Mouse (Mus musculus) midbrain, embryonic 11.5 days (tissue): ENCODE data around the gene Cct2. TPM values are rescaled to one million over a fixed set of nuclear protein-coding genes. Genes with fewer than 3 reads are reported as not detected.
"Not testable (repeated sequence)": the region's sequence is repeated elsewhere in the genome, so short reads cannot be mapped to it uniquely, and the experiment has no call there.

ENCODE experiments used
- ATAC-seq: fragments of 200-750 bp; cut with Nextera tagmentation; 2 replicates; pipeline ENCODE4 v1.8.0; 2017; ENCODE audit warnings: moderate TSS enrichment, moderate library complexity; ENCODE audit not compliant: low FRiP score
- DNase-seq: peaks from one replicate; pipeline ENCODE4 v3.0.0; 2015; ENCODE audit warnings: low spot score; ENCODE audit errors: missing footprints
- H3K27ac ChIP-seq: fragments of 300-500 bp; sonication (generic); 2 replicates; pipeline ENCODE4 v1.5.1; 2014; ENCODE audit warnings: low read depth, low read length
- H3K27me3 ChIP-seq: fragments of 300-500 bp; sonication (generic); 2 replicates; pipeline ENCODE4 v1.6.1; 2014; ENCODE audit warnings: mild to moderate bottlenecking, low read length, moderate library complexity, mixed read lengths; ENCODE audit not compliant: control insufficient read depth, insufficient read depth
- H3K36me3 ChIP-seq: fragments of 300-500 bp; sonication (generic); 2 replicates; pipeline ENCODE4 v1.6.1; 2014; ENCODE audit warnings: mild to moderate bottlenecking, low read length, moderate library complexity, mixed read lengths; ENCODE audit not compliant: control insufficient read depth, insufficient read depth
- H3K4me1 ChIP-seq: fragments of 300-500 bp; sonication (generic); 2 replicates; pipeline ENCODE4 v1.6.1; 2014; ENCODE audit warnings: low read length; ENCODE audit not compliant: control insufficient read depth, insufficient read depth
- H3K4me2 ChIP-seq: fragments of 300-500 bp; sonication (generic); 2 replicates; pipeline ENCODE4 v1.6.1; 2014; ENCODE audit warnings: mild to moderate bottlenecking, moderate library complexity
- H3K4me3 ChIP-seq: fragments of 300-500 bp; sonication (generic); 2 replicates; pipeline ENCODE4 v1.5.1; 2014; ENCODE audit warnings: low read depth, low read length
- H3K9ac ChIP-seq: fragments of 300-500 bp; sonication (generic); 2 replicates; pipeline ENCODE4 v1.6.1; 2014; ENCODE audit warnings: low read length
- H3K9me3 ChIP-seq: fragments of 300-500 bp; sonication (generic); 2 replicates; pipeline ENCODE4 v1.6.1; 2016; ENCODE audit warnings: low read length; ENCODE audit not compliant: control insufficient read depth
- WGBS: fragments of 180-500 bp; shearing (Covaris S2); extraction: QIAGEN DNeasy Blood & Tissue Kit; methylation state at CpG from one replicate; pipeline ENCODE4 v1.1.7; 2014; 5-methylcytosine and 5-hydroxymethylcytosine counted together
- polyA plus RNA-seq: library from polyadenylated mRNA; unstranded; fragments of >200 nt; fragmentation: Nextera tagmentation; extraction: Ambion mirVana; gene quantifications from 2 replicates; pipeline ENCODE4 v1.2.1, GENCODE M21; 2014

Gene Cct2
- polyA plus RNA-seq, 1 experiment from 2014 or later: 338 TPM

DNA sequence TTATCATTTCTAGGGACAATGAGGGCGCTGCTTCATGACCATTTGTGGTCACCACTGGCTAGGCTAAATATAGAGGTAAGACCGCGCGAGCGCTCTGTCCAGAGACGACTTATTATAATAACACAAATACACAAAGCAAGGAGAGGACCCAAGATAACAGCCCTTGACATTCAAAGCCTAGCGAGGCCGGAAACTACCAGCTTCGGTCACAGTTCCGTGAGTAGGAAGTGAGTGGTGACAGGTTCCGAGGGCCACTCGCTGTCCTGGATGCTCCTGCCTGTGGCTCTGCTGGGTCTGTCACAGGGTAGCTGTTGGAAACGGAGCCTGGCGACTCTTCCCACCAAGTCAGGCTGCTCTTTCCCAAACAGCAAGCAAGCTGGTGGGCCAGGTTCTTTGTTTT lies 21.3 kb downstream of the Cct2 start:
- DNase-seq: no peak
- no peak for ATAC-seq
- Histone ChIP-seq H3K36me3 (no peaks in the 10 kb centered on the region), H3K27me3 (no peaks in the 10 kb centered on the region), H3K9me3 (no peaks in the 10 kb centered on the region), H3K9ac (no peak overlapping the region), H3K4me2 (no peak overlapping the region), H3K4me1 (no peaks in the 10 kb centered on the region), H3K27ac (no peak overlapping the region), H3K4me3 (no peak overlapping the region)
- 88% methylated on average over 14 of the region's 14 CpGs for WGBS

DNA sequence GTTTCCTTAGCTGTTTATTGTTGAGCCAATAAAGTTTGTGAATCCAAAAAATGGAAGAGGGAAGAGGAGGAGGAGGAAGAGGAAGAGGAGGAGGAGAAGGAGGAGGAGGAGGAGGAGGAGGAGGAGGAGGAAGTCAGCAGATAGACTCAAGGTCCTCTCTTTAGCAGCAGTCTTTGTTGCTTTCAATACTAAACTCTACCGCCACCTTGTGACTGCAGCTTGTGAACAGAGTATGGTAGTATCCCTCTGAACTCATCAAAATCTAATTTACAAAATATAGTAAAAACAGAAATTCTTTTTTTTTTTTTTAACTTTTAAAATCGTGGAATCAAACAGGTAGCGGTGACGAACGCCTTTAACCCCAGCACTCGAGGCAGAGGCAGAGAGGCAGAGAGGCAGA lies 23.3 kb downstream of the Cct2 start:
- Histone ChIP-seq H3K4me3 (no peak overlapping the region), H3K4me1 (no peaks in the 10 kb centered on the region), H3K4me2 (no peak overlapping the region), H3K27ac (no peak overlapping the region), H3K36me3 (no peaks in the 10 kb centered on the region), H3K9me3 (no peaks in the 10 kb centered on the region), H3K9ac (no peak overlapping the region), H3K27me3 (no peaks in the 10 kb centered on the region)
- DNase-seq: no peak
- WGBS: 70% methylated on average over 6 of the region's 6 CpGs
- no peak for ATAC-seq

DNA sequence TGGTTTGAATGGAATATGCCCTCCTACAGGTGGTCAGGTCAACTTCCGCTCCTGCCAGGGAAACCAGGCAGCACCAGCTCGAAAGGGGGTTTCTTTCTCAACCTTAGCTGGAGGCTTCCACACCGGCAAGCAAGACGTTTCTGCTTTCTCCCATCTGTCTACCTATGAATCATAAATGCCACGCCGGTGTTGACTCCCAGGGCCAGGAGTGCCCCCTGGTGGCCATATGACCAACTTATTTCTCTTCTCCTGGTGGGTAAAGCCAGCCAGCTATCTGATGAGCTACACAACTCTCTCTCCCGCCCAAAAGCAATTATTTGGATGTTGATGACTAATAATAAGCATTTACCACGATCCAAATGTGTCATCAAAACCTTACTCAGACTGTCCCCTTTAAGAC lies 29.8 kb downstream of the Cct2 start:
- no peak overlapping the region for H3K27ac ChIP-seq
- H3K9ac ChIP-seq: no peak overlapping the region
- H3K9me3 ChIP-seq: no peaks in the 10 kb centered on the region
- WGBS: 38% methylated on average over 8 of the region's 8 CpGs
- H3K4me2 ChIP-seq: no peak overlapping the region
- H3K27me3 ChIP-seq: no peaks in the 10 kb centered on the region
- H3K4me1 ChIP-seq: no peaks in the 10 kb centered on the region
- ATAC-seq (peak; percentile 68), DNase-seq (peak; percentile 97)
- H3K36me3 ChIP-seq: no peaks in the 10 kb centered on the region
- no peak overlapping the region for H3K4me3 ChIP-seq

DNA sequence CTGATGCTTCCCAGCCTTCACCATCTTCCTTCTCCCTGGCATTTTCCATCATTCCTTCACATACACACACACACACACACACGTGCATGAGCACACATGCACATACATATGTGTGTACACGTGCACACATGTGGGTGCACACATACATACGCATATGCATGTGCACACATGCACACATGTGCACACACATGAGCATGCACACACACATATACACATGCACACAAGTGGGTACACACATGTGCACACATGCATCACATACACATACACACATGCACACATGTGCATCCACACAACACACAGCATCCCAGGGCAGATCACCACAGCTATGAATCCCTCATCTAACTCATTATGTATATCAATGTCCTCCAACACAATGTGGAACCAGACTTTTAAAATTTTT lies 32.5 kb downstream of the Cct2 start:
- no peaks in the 10 kb centered on the region for H3K27me3 ChIP-seq
- WGBS: 92% methylated on average over 3 of the region's 3 CpGs
- no peak overlapping the region for H3K4me2 ChIP-seq
- DNase-seq (no peak), ATAC-seq (no peak)
- H3K4me3 ChIP-seq: no peak overlapping the region
- H3K9ac ChIP-seq: no peak overlapping the region
- no peaks in the 10 kb centered on the region for H3K4me1 ChIP-seq
- H3K27ac ChIP-seq: no peak overlapping the region
- no peaks in the 10 kb centered on the region for H3K36me3 ChIP-seq
- H3K9me3 ChIP-seq: no peaks in the 10 kb centered on the region

DNA sequence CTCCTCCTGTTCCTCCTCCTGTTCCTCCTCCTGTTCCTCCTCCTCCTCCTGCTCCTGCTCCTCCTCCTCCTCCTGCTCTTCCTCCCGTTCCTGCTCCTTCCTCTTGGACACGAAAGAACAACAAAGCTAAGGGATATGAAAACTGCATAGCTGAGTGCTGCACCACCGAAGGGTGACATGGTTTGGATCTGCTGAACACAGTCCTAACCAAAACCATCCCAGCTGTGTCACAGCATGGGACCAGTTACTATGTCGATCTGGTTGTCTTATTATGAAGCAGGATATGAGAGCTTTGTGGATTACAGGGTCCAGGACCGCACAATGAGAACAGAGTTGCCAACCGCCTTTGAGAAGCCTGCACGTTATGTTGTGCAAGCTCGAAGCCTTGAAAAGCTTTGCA lies 37.4 kb downstream of the Cct2 start:
- 87% methylated on average over 8 of the region's 8 CpGs for WGBS
- DNase-seq: no peak
- ATAC-seq: no peak

DNA sequence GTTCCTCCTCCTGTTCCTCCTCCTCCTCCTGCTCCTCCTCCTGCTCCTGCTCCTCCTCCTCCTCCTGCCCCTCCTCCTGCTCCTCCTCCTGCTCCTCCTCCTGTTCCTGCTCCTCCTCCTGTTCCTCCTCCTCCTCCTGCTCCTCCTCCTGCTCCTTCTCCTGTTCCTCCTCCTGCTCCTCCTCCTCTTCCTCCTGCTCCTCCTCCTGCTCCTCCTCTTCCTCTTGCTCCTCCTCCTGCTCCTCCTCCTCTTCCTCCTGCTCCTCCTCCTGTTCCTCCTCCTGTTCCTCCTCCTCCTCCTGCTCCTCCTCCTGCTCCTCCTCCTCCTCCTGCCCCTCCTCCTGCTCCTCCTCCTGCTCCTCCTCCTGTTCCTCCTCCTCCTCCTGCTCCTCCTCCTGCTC lies 37.8 kb downstream of the Cct2 start:
- not testable (repeated sequence) for H3K4me3 ChIP-seq, H3K27ac ChIP-seq, H3K4me2 ChIP-seq, DNase-seq, H3K9ac ChIP-seq, H3K9me3 ChIP-seq, ATAC-seq, H3K4me1 ChIP-seq, H3K36me3 ChIP-seq, H3K27me3 ChIP-seq

More for the DNA sequence above, 37.4 kb downstream of the Cct2 start:
- H3K27ac ChIP-seq: no peak overlapping the region
- H3K9ac ChIP-seq: no peak overlapping the region
- no peaks in the 10 kb centered on the region; the same call in 1 of the 2 replicates for H3K27me3 ChIP-seq
- H3K4me3 ChIP-seq: no peak overlapping the region
- no peak overlapping the region for H3K4me2 ChIP-seq
- H3K36me3 ChIP-seq: no peaks in the 10 kb centered on the region
- no peaks in the 10 kb centered on the region for H3K9me3 ChIP-seq
- H3K4me1 ChIP-seq: peaks cover 3% of the 10 kb centered on the region

DNA sequence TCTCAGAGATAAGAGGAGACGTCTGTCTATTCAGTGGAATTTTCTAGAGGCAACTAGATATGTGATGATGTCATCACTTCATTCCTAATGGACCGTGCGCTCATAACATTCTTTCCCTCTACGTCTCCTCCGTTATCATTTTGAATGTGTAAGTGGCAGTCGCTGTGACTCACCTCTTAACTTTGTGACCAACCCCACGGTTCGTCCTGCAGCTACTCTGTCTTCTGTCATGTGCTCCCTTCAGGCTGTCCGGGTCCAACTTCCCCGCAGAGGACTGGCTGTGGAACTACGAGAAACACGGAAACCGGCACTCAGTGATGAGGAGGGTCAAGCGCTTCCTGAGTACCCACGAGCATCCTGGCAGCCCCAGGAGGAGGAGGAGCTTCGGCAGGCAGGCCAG lies 39.9 kb downstream of the Cct2 start:
- no peak overlapping the region; the same call in 1 of the 2 replicates for H3K4me2 ChIP-seq
- H3K4me1 ChIP-seq: peaks cover 8% of the 10 kb centered on the region
- no peak overlapping the region for H3K4me3 ChIP-seq
- no peaks in the 10 kb centered on the region; the same call in 1 of the 2 replicates for H3K27me3 ChIP-seq
- ATAC-seq: no peak
- 70% methylated on average over 16 of the region's 16 CpGs for WGBS
- H3K9me3 ChIP-seq: no peaks in the 10 kb centered on the region
- H3K9ac ChIP-seq: no peak overlapping the region
- no peak for DNase-seq
- H3K36me3 ChIP-seq: no peaks in the 10 kb centered on the region
- no peak overlapping the region for H3K27ac ChIP-seq

DNA sequence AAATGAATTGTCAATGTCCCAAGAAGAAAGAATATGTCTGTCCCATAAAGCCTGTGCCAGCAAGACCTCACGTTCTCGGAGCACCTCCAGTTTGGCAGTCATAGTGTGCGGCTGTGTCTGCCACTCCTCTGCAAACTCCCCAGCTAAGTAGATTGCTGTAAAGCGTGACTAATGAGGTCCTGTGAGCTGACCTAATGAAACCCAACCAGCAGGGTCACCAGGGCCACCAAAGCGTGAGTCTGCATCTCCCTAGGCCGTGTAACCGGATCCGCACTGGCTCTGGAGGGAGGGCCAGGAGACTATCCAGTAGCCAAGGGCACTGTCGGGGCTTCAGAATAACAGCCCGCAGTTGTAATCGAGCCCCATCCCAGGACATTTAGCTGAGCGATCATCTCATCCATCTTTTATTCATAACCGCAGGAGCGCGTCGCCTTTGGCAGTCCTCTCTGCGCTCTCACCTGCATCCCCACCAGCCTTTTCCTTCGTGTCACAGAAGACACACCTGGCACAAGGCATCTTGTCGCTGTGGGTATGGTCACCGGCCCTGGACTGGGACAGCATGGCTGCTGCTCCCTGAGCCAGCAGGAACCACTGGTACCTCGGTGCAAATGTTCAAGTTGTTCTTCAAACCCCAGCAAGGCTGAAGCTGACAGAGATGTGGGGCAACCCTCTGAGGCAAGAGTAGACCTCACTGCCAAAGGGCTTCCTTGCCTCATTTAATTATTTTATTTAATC lies 42.4 kb downstream of the Cct2 start:
- ATAC-seq: peak; percentile 73
- Histone ChIP-seq H3K27ac (no peak overlapping the region), H3K9me3 (no peaks in the 10 kb centered on the region), H3K4me1 (peaks cover 13% of the 10 kb centered on the region), H3K36me3 (no peaks in the 10 kb centered on the region), H3K4me3 (no peak overlapping the region), H3K4me2 (no peak overlapping the region; the same call in 1 of the 2 replicates), H3K9ac (no peak overlapping the region), H3K27me3 (no peaks in the 10 kb centered on the region; the same call in 1 of the 2 replicates)
- WGBS: 19% methylated on average over 21 of the region's 21 CpGs
- peak; percentile 91 for DNase-seq

DNA sequence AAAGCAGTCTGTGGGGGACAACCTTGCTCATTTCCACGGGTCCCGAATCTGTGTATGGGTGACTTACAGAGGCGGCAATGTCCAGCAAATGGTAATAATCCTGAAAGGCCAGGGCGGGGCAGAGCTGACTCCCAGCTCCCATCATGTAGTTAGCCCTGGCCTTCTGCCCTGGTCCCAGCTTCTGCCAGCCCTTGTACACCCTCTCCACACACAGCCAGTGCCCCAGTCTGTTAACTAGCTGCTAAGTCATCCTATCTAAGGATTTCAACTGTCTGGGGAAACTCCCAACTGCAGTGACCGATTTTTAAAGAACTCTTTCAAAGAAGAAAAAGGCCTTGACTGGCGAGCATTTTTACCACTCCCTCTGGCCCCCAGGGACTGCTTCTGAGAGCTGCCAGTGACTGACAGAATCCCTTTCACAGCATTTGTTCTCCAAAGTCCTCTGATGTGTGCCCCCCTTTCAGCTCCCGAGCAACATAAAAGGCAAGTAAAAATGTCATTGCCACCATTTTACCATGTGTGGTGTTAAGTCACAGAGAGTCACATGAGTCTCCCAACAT lies 45.3 kb downstream of the Cct2 start:
- Histone ChIP-seq H3K36me3 (no peaks in the 10 kb centered on the region), H3K4me1 (peaks cover 13% of the 10 kb centered on the region), H3K4me2 (no peak overlapping the region), H3K9me3 (no peaks in the 10 kb centered on the region), H3K9ac (no peak overlapping the region), H3K27ac (no peak overlapping the region), H3K27me3 (no peaks in the 10 kb centered on the region), H3K4me3 (no peak overlapping the region)
- no peak for DNase-seq
- peak; percentile 38; the same call in 1 of the 2 replicates for ATAC-seq
- WGBS: 48% methylated on average over 7 of the region's 7 CpGs
